Mouse (Mus musculus) embryonic facial prominence, embryonic 12.5 days (tissue): ENCODE data around the gene Hid1. TPM values are rescaled to one million over a fixed set of nuclear protein-coding genes. Genes with fewer than 3 reads are reported as not detected.

Source experiments
- ATAC-seq: fragments of 200-750 bp; cut with Nextera tagmentation; 2 replicates; pipeline ENCODE4 v1.8.0; 2017; ENCODE audit not compliant: insufficient number of reproducible peaks, insufficient read depth, low FRiP score, low TSS enrichment
- H3K27ac ChIP-seq: fragments of 300-500 bp; sonication (generic); 2 replicates; pipeline ENCODE4 v1.5.1; 2016; ENCODE audit warnings: mild to moderate bottlenecking
- H3K27me3 ChIP-seq: fragments of 300-500 bp; sonication (generic); 2 replicates; pipeline ENCODE4 v1.6.1; 2016; ENCODE audit warnings: mild to moderate bottlenecking, moderate library complexity
- H3K36me3 ChIP-seq: fragments of 300-500 bp; sonication (generic); 2 replicates; pipeline ENCODE4 v1.6.1; 2016; ENCODE audit warnings: mild to moderate bottlenecking
- H3K4me1 ChIP-seq: fragments of 300-500 bp; sonication (generic); 2 replicates; pipeline ENCODE4 v1.6.1; 2016
- H3K4me2 ChIP-seq: fragments of 300-500 bp; sonication (generic); replicated peaks from 2 replicates; pipeline ENCODE4 v1.6.1; 2016; ENCODE audit warnings: mild to moderate bottlenecking, moderate library complexity
- H3K4me3 ChIP-seq: fragments of 300-500 bp; sonication (generic); 2 replicates; pipeline ENCODE4 v1.5.1; 2016; ENCODE audit warnings: mild to moderate bottlenecking
- H3K9ac ChIP-seq: fragments of 300-500 bp; sonication (generic); 2 replicates; pipeline ENCODE4 v1.6.1; 2016; ENCODE audit warnings: mild to moderate bottlenecking, moderate library complexity
- H3K9me3 ChIP-seq: fragments of 300-500 bp; sonication (generic); 2 replicates; pipeline ENCODE4 v1.6.1; 2016; ENCODE audit warnings: mild to moderate bottlenecking, moderate library complexity
- WGBS: fragments of 180-500 bp; shearing (Covaris S2); methylation state at CpG from one replicate; pipeline ENCODE4 v1.1.7; 2016; 5-methylcytosine and 5-hydroxymethylcytosine counted together
- polyA plus RNA-seq: library from polyadenylated mRNA; unstranded; fragments of >200 nt; fragmentation: Nextera tagmentation; extraction: Ambion mirVana; gene quantifications from 2 replicates; pipeline ENCODE4 v1.2.1, GENCODE M21; 2016

Gene Hid1
- polyA plus RNA-seq, 1 experiment from 2014 or later = 7.9 TPM

GRCm38 (mm10) chr11:115334531-115334930 is 33.0 kb downstream of the Hid1 start, which contains the start of gene Otop3:
Gene Otop3, plus strand, starts transcription at chr11:115334731.
- no peak within 1 kb of the TSS for H3K9ac ChIP-seq
- peaks cover 4% of the 10 kb centered on the region; the same call in 1 of the 2 replicates for H3K4me1 ChIP-seq
- no peak within 1 kb of the TSS for H3K27ac ChIP-seq
- H3K27me3 ChIP-seq = peaks cover 71% of the 10 kb centered on the region
- 4% methylated on average over 29 of the region's 29 CpGs for WGBS
- peak within 1 kb of the TSS; percentile 32 for H3K4me2 ChIP-seq
- ATAC-seq = no peak
- no peaks in the 10 kb centered on the region for H3K36me3 ChIP-seq
- no peak within 1 kb of the TSS for H3K4me3 ChIP-seq
- H3K9me3 ChIP-seq = no peaks in the 10 kb centered on the region

- Histone ChIP-seq H3K9ac (no peak overlapping the region), H3K9me3 (no peaks in the 10 kb centered on the region), H3K27ac (no peak overlapping the region), H3K36me3 (no peaks in the 10 kb centered on the region), H3K4me1 (peaks cover 1% of the 10 kb centered on the region; the same call in 1 of the 2 replicates), H3K4me3 (no peak overlapping the region), H3K4me2 (no peak overlapping the region), H3K27me3 (peaks cover 64% of the 10 kb centered on the region)
- ATAC-seq = no peak
- 64% methylated on average over 15 of the region's 15 CpGs for WGBS
Measured at GRCm38 (mm10) chr11:115329339-115329738, 38.2 kb downstream of the Hid1 start.

- no peaks in the 10 kb centered on the region for H3K9me3 ChIP-seq
- H3K36me3 ChIP-seq = no peaks in the 10 kb centered on the region
- no peak overlapping the region for H3K4me2 ChIP-seq
- peaks cover 64% of the 10 kb centered on the region for H3K27me3 ChIP-seq
- H3K4me3 ChIP-seq = no peak overlapping the region
- H3K27ac ChIP-seq = no peak overlapping the region
- H3K4me1 ChIP-seq = peaks cover 7% of the 10 kb centered on the region
- no peak overlapping the region for H3K9ac ChIP-seq
- 71% methylated on average over 7 of the region's 7 CpGs for WGBS
- ATAC-seq = no peak
Measured at GRCm38 (mm10) chr11:115326730-115327129, 40.8 kb downstream of the Hid1 start.

- no peak overlapping the region for H3K9ac ChIP-seq
- no peaks in the 10 kb centered on the region for H3K36me3 ChIP-seq
- no peak overlapping the region for H3K4me2 ChIP-seq
- H3K9me3 ChIP-seq = no peaks in the 10 kb centered on the region
- 22% methylated on average over 31 of the region's 32 CpGs for WGBS
- ATAC-seq = no peak
- no peak overlapping the region for H3K4me3 ChIP-seq
- no peak overlapping the region for H3K27ac ChIP-seq
- H3K4me1 ChIP-seq = peaks cover 8% of the 10 kb centered on the region
- peaks cover 85% of the 10 kb centered on the region for H3K27me3 ChIP-seq
Measured at GRCm38 (mm10) chr11:115323354-115323753, 44.2 kb downstream of the Hid1 start.

GRCm38 (mm10) chr11:115321906-115322693 is 45.5 kb downstream of the Hid1 start, which contains the start of gene Ush1g:
Gene Ush1g, minus strand, starts transcription at chr11:115322041.
- WGBS = 6% methylated on average over 35 of the region's 35 CpGs
- no peak for ATAC-seq
- Histone ChIP-seq H3K9ac (peak within 1 kb of the TSS; percentile 29; the same call in 1 of the 2 replicates), H3K9me3 (no peaks in the 10 kb centered on the region), H3K27ac (no peak within 1 kb of the TSS), H3K27me3 (peaks cover 92% of the 10 kb centered on the region), H3K4me1 (peaks cover 8% of the 10 kb centered on the region), H3K36me3 (no peaks in the 10 kb centered on the region), H3K4me3 (peak within 1 kb of the TSS; percentile 18), H3K4me2 (peak within 1 kb of the TSS; percentile 29)

- Histone ChIP-seq H3K9ac (no peak overlapping the region), H3K27ac (no peak overlapping the region), H3K4me3 (no peak overlapping the region), H3K36me3 (no peaks in the 10 kb centered on the region), H3K4me1 (peaks cover 8% of the 10 kb centered on the region), H3K4me2 (no peak overlapping the region), H3K9me3 (no peaks in the 10 kb centered on the region), H3K27me3 (peaks cover 100% of the 10 kb centered on the region)
- 4% methylated on average over 15 of the region's 18 CpGs for WGBS
- no peak for ATAC-seq
Measured at GRCm38 (mm10) chr11:115319704-115320383, 47.7 kb downstream of the Hid1 start.

GRCm38 (mm10) chr11:115318245-115319027 is 49.1 kb downstream of the Hid1 start:
- no peak for ATAC-seq
- no peak overlapping the region for H3K27ac ChIP-seq
- H3K36me3 ChIP-seq = no peaks in the 10 kb centered on the region
- H3K4me1 ChIP-seq = peaks cover 8% of the 10 kb centered on the region
- H3K4me2 ChIP-seq = 0 out of 2 replicates have a peak overlapping the region, but pooled peaks have one; percentile 8
- WGBS = 3% methylated on average over 63 of the region's 63 CpGs
- H3K9ac ChIP-seq = no peak overlapping the region
- H3K4me3 ChIP-seq = no peak overlapping the region
- peaks cover 99% of the 10 kb centered on the region for H3K27me3 ChIP-seq
- H3K9me3 ChIP-seq = no peaks in the 10 kb centered on the region

GRCm38 (mm10) chr11:115317204-115317603 is 50.4 kb downstream of the Hid1 start:
- Histone ChIP-seq H3K9ac (no peak overlapping the region), H3K4me1 (peaks cover 6% of the 10 kb centered on the region), H3K36me3 (no peaks in the 10 kb centered on the region), H3K9me3 (no peaks in the 10 kb centered on the region), H3K27me3 (peaks cover 97% of the 10 kb centered on the region), H3K4me3 (no peak overlapping the region), H3K4me2 (no peak overlapping the region), H3K27ac (no peak overlapping the region)
- 51% methylated on average over 7 of the region's 7 CpGs for WGBS
- no peak for ATAC-seq

- no peaks in the 10 kb centered on the region for H3K36me3 ChIP-seq
- WGBS = 45% methylated on average over 2 of the region's 2 CpGs
- no peaks in the 10 kb centered on the region for H3K4me1 ChIP-seq
- no peak overlapping the region for H3K9ac ChIP-seq
- H3K27ac ChIP-seq = no peak overlapping the region
- H3K9me3 ChIP-seq = no peaks in the 10 kb centered on the region
- no peak overlapping the region for H3K4me2 ChIP-seq
- H3K4me3 ChIP-seq = no peak overlapping the region
- no peak for ATAC-seq
- H3K27me3 ChIP-seq = peaks cover 71% of the 10 kb centered on the region
Measured at GRCm38 (mm10) chr11:115314249-115314648, 53.3 kb downstream of the Hid1 start.

- H3K4me1 ChIP-seq = 0 out of 2 replicates have a peak, but pooled peaks cover 2% of the 10 kb centered on the region
- 85% methylated on average over 1 of the region's 1 CpGs for WGBS
- peaks cover 36% of the 10 kb centered on the region for H3K27me3 ChIP-seq
Measured at GRCm38 (mm10) chr11:115308781-115309180, 58.8 kb downstream of the Hid1 start.

GRCm38 (mm10) chr11:115306863-115307262 is 60.7 kb downstream of the Hid1 start, which contains the start of gene Otop2:
Gene Otop2, plus strand, starts transcription at chr11:115307163.
- no peak within 1 kb of the TSS for H3K4me3 ChIP-seq
- H3K36me3 ChIP-seq = no peaks in the 10 kb centered on the region
- no peak for ATAC-seq
- 0 out of 2 replicates have a peak, but pooled peaks cover 2% of the 10 kb centered on the region for H3K4me1 ChIP-seq
- no peak within 1 kb of the TSS for H3K27ac ChIP-seq
- H3K9ac ChIP-seq = no peak within 1 kb of the TSS
- no peak within 1 kb of the TSS for H3K4me2 ChIP-seq
- 23% methylated on average over 8 of the region's 8 CpGs for whole genome bisulfite sequencing
- H3K9me3 ChIP-seq = no peaks in the 10 kb centered on the region
- H3K27me3 ChIP-seq = peaks cover 19% of the 10 kb centered on the region

More at GRCm38 (mm10) chr11:115308781-115309180, 58.8 kb downstream of the Hid1 start:
- no peaks in the 10 kb centered on the region for H3K36me3 ChIP-seq
- H3K9ac ChIP-seq = no peak overlapping the region
- H3K9me3 ChIP-seq = no peaks in the 10 kb centered on the region
- no peak overlapping the region for H3K4me2 ChIP-seq
- ATAC-seq = no peak
- no peak overlapping the region for H3K4me3 ChIP-seq
- no peak overlapping the region for H3K27ac ChIP-seq
